Mouse (Mus musculus): Measurements from ENCODE around the gene Ncs1. TPM values are rescaled to one million over a fixed set of nuclear protein-coding genes. Genes with fewer than 3 reads are reported as not detected.

Ncs1 gene
- polyA plus RNA-seq, 1 experiment from 2014 or later = 48.6 TPM

- DNase-seq (ENCODE audit: low spot score) = no peak
- WGBS = 47% methylated on average over 5 of the region's 5 CpGs
- Histone ChIP-seq H3K4me1 (peaks cover 63% of the 10 kb centered on the region), H3K9me3 (replicated peaks) (no peaks in the 10 kb centered on the region), H3K4me3 (no peak overlapping the region), H3K36me3 (peaks cover 27% of the 10 kb centered on the region), H3K27ac (replicated peaks) (peak overlapping the region; percentile 83), H3K27me3 (ENCODE audit: low read depth, poor library complexity, severe bottlenecking) (no peaks in the 10 kb centered on the region)
Measured at GRCm38 (mm10) chr2:31268631-31269030, 23.0 kb downstream of the Ncs1 start.

- Histone ChIP-seq H3K36me3 (peaks cover 30% of the 10 kb centered on the region), H3K27me3 (ENCODE audit: low read depth, poor library complexity, severe bottlenecking) (no peaks in the 10 kb centered on the region), H3K4me3 (no peak overlapping the region), H3K9me3 (replicated peaks) (no peaks in the 10 kb centered on the region), H3K4me1 (peaks cover 63% of the 10 kb centered on the region), H3K27ac (replicated peaks) (peak overlapping the region; percentile 83)
- DNase-seq (ENCODE audit: low spot score) = no peak
- 93% methylated on average over 6 of the region's 6 CpGs for WGBS
Measured at GRCm38 (mm10) chr2:31269188-31269587, 23.6 kb downstream of the Ncs1 start.

- WGBS = 94% methylated on average over 10 of the region's 10 CpGs
- no peak for DNase-seq (ENCODE audit: low spot score)
- Histone ChIP-seq H3K27me3 (ENCODE audit: low read depth, poor library complexity, severe bottlenecking) (no peaks in the 10 kb centered on the region), H3K4me1 (peaks cover 63% of the 10 kb centered on the region), H3K36me3 (peaks cover 30% of the 10 kb centered on the region), H3K27ac (replicated peaks) (no peak overlapping the region), H3K4me3 (no peak overlapping the region), H3K9me3 (replicated peaks) (no peaks in the 10 kb centered on the region)
Measured at GRCm38 (mm10) chr2:31269847-31270246, 24.2 kb downstream of the Ncs1 start.

- no peak overlapping the region for H3K27ac ChIP-seq (replicated peaks)
- DNase-seq (ENCODE audit: low spot score) = no peak
- H3K4me1 ChIP-seq = peaks cover 57% of the 10 kb centered on the region
- no peaks in the 10 kb centered on the region for H3K27me3 ChIP-seq (ENCODE audit: low read depth, poor library complexity, severe bottlenecking)
- 92% methylated on average over 8 of the region's 8 CpGs for WGBS
- H3K4me3 ChIP-seq = no peak overlapping the region
- peaks cover 36% of the 10 kb centered on the region for H3K36me3 ChIP-seq
- no peaks in the 10 kb centered on the region for H3K9me3 ChIP-seq (replicated peaks)
Measured at GRCm38 (mm10) chr2:31270470-31270869, 24.8 kb downstream of the Ncs1 start.

GRCm38 (mm10) chr2:31271071-31271470 is 25.4 kb downstream of the Ncs1 start:
- Histone ChIP-seq H3K9me3 (replicated peaks) (no peaks in the 10 kb centered on the region), H3K4me1 (peaks cover 51% of the 10 kb centered on the region), H3K36me3 (peaks cover 42% of the 10 kb centered on the region), H3K27me3 (ENCODE audit: low read depth, poor library complexity, severe bottlenecking) (no peaks in the 10 kb centered on the region), H3K27ac (replicated peaks) (no peak overlapping the region), H3K4me3 (no peak overlapping the region)
- no peak for DNase-seq (ENCODE audit: low spot score)
- WGBS = 82% methylated on average over 1 of the region's 1 CpGs

- no peaks in the 10 kb centered on the region for H3K9me3 ChIP-seq (replicated peaks)
- no peak overlapping the region for H3K27ac ChIP-seq (replicated peaks)
- no peaks in the 10 kb centered on the region for H3K27me3 ChIP-seq (ENCODE audit: low read depth, poor library complexity, severe bottlenecking)
- H3K36me3 ChIP-seq = peaks cover 55% of the 10 kb centered on the region
- no peak for DNase-seq (ENCODE audit: low spot score)
- 90% methylated on average over 6 of the region's 6 CpGs for WGBS
- H3K4me3 ChIP-seq = no peak overlapping the region
- H3K4me1 ChIP-seq = peaks cover 16% of the 10 kb centered on the region
Measured at GRCm38 (mm10) chr2:31274993-31275392, 29.4 kb downstream of the Ncs1 start.

GRCm38 (mm10) chr2:31277810-31278209 is 32.2 kb downstream of the Ncs1 start:
- Histone ChIP-seq H3K36me3 (peaks cover 69% of the 10 kb centered on the region), H3K27ac (replicated peaks) (no peak overlapping the region), H3K9me3 (replicated peaks) (no peaks in the 10 kb centered on the region), H3K27me3 (ENCODE audit: low read depth, poor library complexity, severe bottlenecking) (no peaks in the 10 kb centered on the region), H3K4me3 (no peak overlapping the region), H3K4me1 (peaks cover 21% of the 10 kb centered on the region)
- 84% methylated on average over 6 of the region's 6 CpGs for WGBS
- DNase-seq (ENCODE audit: low spot score) = no peak

- Histone ChIP-seq H3K27ac (replicated peaks) (no peak overlapping the region), H3K9me3 (replicated peaks) (no peaks in the 10 kb centered on the region), H3K36me3 (peaks cover 74% of the 10 kb centered on the region), H3K4me3 (no peak overlapping the region), H3K4me1 (peaks cover 18% of the 10 kb centered on the region), H3K27me3 (ENCODE audit: low read depth, poor library complexity, severe bottlenecking) (no peaks in the 10 kb centered on the region)
- no peak for DNase-seq (ENCODE audit: low spot score)
- 81% methylated on average over 5 of the region's 5 CpGs for WGBS
Measured at GRCm38 (mm10) chr2:31278483-31278882, 32.9 kb downstream of the Ncs1 start.

- no peak for DNase-seq (ENCODE audit: low spot score)
- H3K27ac ChIP-seq (replicated peaks) = no peak overlapping the region
- H3K4me3 ChIP-seq = no peak overlapping the region
- no peaks in the 10 kb centered on the region for H3K9me3 ChIP-seq (replicated peaks)
- WGBS = 89% methylated on average over 8 of the region's 8 CpGs
- no peaks in the 10 kb centered on the region for H3K27me3 ChIP-seq (ENCODE audit: low read depth, poor library complexity, severe bottlenecking)
- H3K36me3 ChIP-seq = peaks cover 83% of the 10 kb centered on the region
- peaks cover 5% of the 10 kb centered on the region; the same call in 1 of the 2 replicates for H3K4me1 ChIP-seq
Measured at GRCm38 (mm10) chr2:31281138-31281537, 35.5 kb downstream of the Ncs1 start.

- Histone ChIP-seq H3K27me3 (ENCODE audit: low read depth, poor library complexity, severe bottlenecking) (no peaks in the 10 kb centered on the region), H3K4me3 (no peak overlapping the region), H3K36me3 (peaks cover 84% of the 10 kb centered on the region), H3K27ac (replicated peaks) (no peak overlapping the region), H3K4me1 (peaks cover 5% of the 10 kb centered on the region; the same call in 1 of the 2 replicates), H3K9me3 (replicated peaks) (no peaks in the 10 kb centered on the region)
- 46% methylated on average over 7 of the region's 7 CpGs for WGBS
- DNase-seq (ENCODE audit: low spot score) = no peak
Measured at GRCm38 (mm10) chr2:31282266-31282665, 36.6 kb downstream of the Ncs1 start.

GRCm38 (mm10) chr2:31282880-31283279 is 37.3 kb downstream of the Ncs1 start:
- no peaks in the 10 kb centered on the region for H3K27me3 ChIP-seq (ENCODE audit: low read depth, poor library complexity, severe bottlenecking)
- no peaks in the 10 kb centered on the region for H3K9me3 ChIP-seq (replicated peaks)
- peaks cover 5% of the 10 kb centered on the region; the same call in 1 of the 2 replicates for H3K4me1 ChIP-seq
- peaks cover 86% of the 10 kb centered on the region for H3K36me3 ChIP-seq
- no peak overlapping the region for H3K4me3 ChIP-seq
- no peak overlapping the region for H3K27ac ChIP-seq (replicated peaks)
- no peak for DNase-seq (ENCODE audit: low spot score)
- 99% methylated on average over 12 of the region's 12 CpGs for WGBS

- whole genome bisulfite sequencing = 91% methylated on average over 5 of the region's 5 CpGs
- Histone ChIP-seq H3K9me3 (replicated peaks) (no peaks in the 10 kb centered on the region), H3K36me3 (peaks cover 95% of the 10 kb centered on the region), H3K4me3 (no peak overlapping the region), H3K27me3 (ENCODE audit: low read depth, poor library complexity, severe bottlenecking) (no peaks in the 10 kb centered on the region), H3K4me1 (peaks cover 5% of the 10 kb centered on the region; the same call in 1 of the 2 replicates), H3K27ac (replicated peaks) (no peak overlapping the region)
- no peak for DNase-seq (ENCODE audit: low spot score)
Measured at GRCm38 (mm10) chr2:31284531-31284930, 38.9 kb downstream of the Ncs1 start.

GRCm38 (mm10) chr2:31291421-31291820 is 45.8 kb downstream of the Ncs1 start:
- DNase-seq (ENCODE audit: low spot score) = peak; percentile 69
- Histone ChIP-seq H3K27ac (replicated peaks) (no peak overlapping the region), H3K9me3 (replicated peaks) (no peaks in the 10 kb centered on the region), H3K4me3 (no peak overlapping the region), H3K4me1 (no peaks in the 10 kb centered on the region), H3K36me3 (peaks cover 63% of the 10 kb centered on the region), H3K27me3 (ENCODE audit: low read depth, poor library complexity, severe bottlenecking) (no peaks in the 10 kb centered on the region)
- WGBS = 9% methylated on average over 6 of the region's 6 CpGs

- peaks cover 20% of the 10 kb centered on the region for H3K4me1 ChIP-seq
- peak; percentile 74 for DNase-seq (ENCODE audit: low spot score)
- H3K36me3 ChIP-seq = peaks cover 28% of the 10 kb centered on the region
- no peak overlapping the region for H3K4me3 ChIP-seq
- H3K27ac ChIP-seq (replicated peaks) = no peak overlapping the region
- WGBS = 6% methylated on average over 4 of the region's 4 CpGs
- H3K9me3 ChIP-seq (replicated peaks) = no peaks in the 10 kb centered on the region
- H3K27me3 ChIP-seq (ENCODE audit: low read depth, poor library complexity, severe bottlenecking) = no peaks in the 10 kb centered on the region
Measured at GRCm38 (mm10) chr2:31294985-31295384, 49.4 kb downstream of the Ncs1 start.
